Mouse (Mus musculus) lung, postnatal 14 days (tissue): ENCODE measurements around the gene Kxd1.

ENCODE experiments used
- DNase-seq: peaks from one replicate; pipeline ENCODE4 v3.0.0; 2021

The Kxd1 gene

GRCm38 (mm10) chr8:70527512-70528181 lies at the start of gene Kxd1, which contains the start of gene Fkbp8:
Gene Kxd1, minus strand, starts transcription at chr8:70527956.
Gene Fkbp8, plus strand, starts transcription at chr8:70527724.
- peak; percentile 99 for DNase-seq

GRCm38 (mm10) chr8:70577207-70577606 lies 49.5 kb upstream of the Kxd1 start:
- no peak for DNase-seq

GRCm38 (mm10) chr8:70574915-70575314 lies 47.2 kb upstream of the Kxd1 start:
- peak; percentile 60 for DNase-seq

GRCm38 (mm10) chr8:70574302-70574701 lies 46.5 kb upstream of the Kxd1 start:
- DNase-seq = no peak

- no peak for DNase-seq
Observed at GRCm38 (mm10) chr8:70570990-70571389, 43.2 kb upstream of the Kxd1 start.

- DNase-seq = no peak
Observed at GRCm38 (mm10) chr8:70570360-70570759, 42.6 kb upstream of the Kxd1 start.

GRCm38 (mm10) chr8:70565561-70565960 lies 37.8 kb upstream of the Kxd1 start:
- peak; percentile 45 for DNase-seq

GRCm38 (mm10) chr8:70564696-70565235 lies 37.0 kb upstream of the Kxd1 start:
- no peak for DNase-seq

- no peak for DNase-seq
Observed at GRCm38 (mm10) chr8:70563763-70564387, 36.1 kb upstream of the Kxd1 start.

GRCm38 (mm10) chr8:70562802-70563201 lies 35.0 kb upstream of the Kxd1 start:
- DNase-seq = peak; percentile 62

- DNase-seq = peak; percentile 74
Observed at GRCm38 (mm10) chr8:70561809-70562535, 34.2 kb upstream of the Kxd1 start.

GRCm38 (mm10) chr8:70561357-70561756 lies 33.6 kb upstream of the Kxd1 start:
- no peak for DNase-seq

- DNase-seq = no peak
Observed at GRCm38 (mm10) chr8:70560564-70560963, 32.8 kb upstream of the Kxd1 start.

GRCm38 (mm10) chr8:70560096-70560495 lies 32.3 kb upstream of the Kxd1 start:
- peak; percentile 73 for DNase-seq

- no peak for DNase-seq
Observed at GRCm38 (mm10) chr8:70558983-70559382, 31.2 kb upstream of the Kxd1 start.

GRCm38 (mm10) chr8:70558334-70558733 lies 30.6 kb upstream of the Kxd1 start:
- DNase-seq = no peak

- no peak for DNase-seq
Observed at GRCm38 (mm10) chr8:70555079-70555747, 27.5 kb upstream of the Kxd1 start.

- DNase-seq = peak; percentile 63
Observed at GRCm38 (mm10) chr8:70553740-70554139, 26.0 kb upstream of the Kxd1 start.

- DNase-seq = peak; percentile 40
Observed at GRCm38 (mm10) chr8:70552836-70553235, 25.1 kb upstream of the Kxd1 start.

GRCm38 (mm10) chr8:70551558-70552161 lies 23.9 kb upstream of the Kxd1 start:
- no peak for DNase-seq

- DNase-seq = no peak
Observed at GRCm38 (mm10) chr8:70549412-70550184, 21.8 kb upstream of the Kxd1 start.

GRCm38 (mm10) chr8:70547762-70548161 lies 20.0 kb upstream of the Kxd1 start:
- DNase-seq = no peak
